Mouse (Mus musculus) erythroblast, embryonic 14.5 days (primary cell): ENCODE measurements around the gene Slc50a1.

Source experiments
- GATA1 ChIP-seq: IDR thresholded peaks from 2 replicates; pipeline ENCODE4 v1.6.1; 2012; ENCODE audit warnings: low read length, inconsistent platforms, mixed read lengths
- TAL1 ChIP-seq: IDR thresholded peaks from 3 replicates; pipeline ENCODE4 v1.6.1; 2012; ENCODE audit warnings: low read length, inconsistent platforms, mixed read lengths

- no peak for TF ChIP-seq TAL1
- no peak for TF ChIP-seq GATA1
Observed at GRCm38 (mm10) chr3:89231345-89231744, 39.0 kb downstream of the Slc50a1 start.
